Mouse (Mus musculus): ENCODE results near the gene Dlat.

Gene Dlat

GRCm38 (mm10) chr9:50659392-50660217 lies at the start of gene Dlat:
Gene Dlat, minus strand, starts transcription at chr9:50659780.
- peak; percentile 80 for DNase-seq (ENCODE audit: extremely low spot score, low read depth, low spot score)

DNA sequence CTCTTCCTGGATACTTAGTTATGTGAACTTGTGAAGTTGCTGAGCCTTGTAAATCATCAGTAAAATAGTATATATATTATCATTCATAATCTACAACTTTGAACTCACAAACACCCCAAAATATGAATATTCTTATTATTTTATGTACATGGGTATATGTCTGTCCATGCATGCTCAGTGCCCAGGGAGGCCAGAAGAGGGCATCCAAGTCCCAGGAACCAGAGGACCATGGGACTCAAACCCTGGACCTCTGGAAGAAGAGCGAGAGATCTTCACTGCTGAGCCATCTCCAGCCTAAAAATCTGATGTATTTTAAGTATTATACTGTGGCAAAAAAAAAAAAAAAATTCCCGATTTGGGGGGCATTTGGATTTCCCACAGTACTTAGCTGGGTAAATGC lies 49.5 kb upstream of the Dlat start:
- no peak for DNase-seq (ENCODE audit: extremely low spot score, low read depth, low spot score)

GRCm38 (mm10) chr9:50704907-50705306 lies 45.3 kb upstream of the Dlat start:
- DNase-seq (ENCODE audit: extremely low spot score, low read depth, low spot score) = no peak

GRCm38 (mm10) chr9:50700921-50701691 lies 41.5 kb upstream of the Dlat start:
- no peak for DNase-seq (ENCODE audit: extremely low spot score, low read depth, low spot score)

- no peak for DNase-seq (ENCODE audit: extremely low spot score, low read depth, low spot score)
Measured at GRCm38 (mm10) chr9:50698418-50699409, 39.1 kb upstream of the Dlat start.

DNA sequence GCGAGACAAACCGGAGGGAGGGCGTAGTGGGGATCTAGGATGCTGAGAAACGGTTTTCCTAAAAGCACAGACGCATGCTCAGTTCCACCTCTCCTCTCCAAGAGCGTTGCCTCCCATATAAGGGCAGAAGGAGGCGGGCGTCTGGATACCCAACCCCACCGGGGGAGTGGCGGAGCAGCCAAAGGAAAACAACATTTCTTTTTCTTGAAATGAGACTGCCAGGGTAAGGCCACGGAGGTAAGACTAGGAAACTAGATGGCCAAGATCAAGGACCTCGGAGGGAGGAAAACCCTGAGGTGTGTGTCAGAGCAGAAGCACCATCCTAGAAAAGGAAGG lies 38.1 kb upstream of the Dlat start:
- DNase-seq (ENCODE audit: extremely low spot score, low read depth, low spot score) = no peak

DNA sequence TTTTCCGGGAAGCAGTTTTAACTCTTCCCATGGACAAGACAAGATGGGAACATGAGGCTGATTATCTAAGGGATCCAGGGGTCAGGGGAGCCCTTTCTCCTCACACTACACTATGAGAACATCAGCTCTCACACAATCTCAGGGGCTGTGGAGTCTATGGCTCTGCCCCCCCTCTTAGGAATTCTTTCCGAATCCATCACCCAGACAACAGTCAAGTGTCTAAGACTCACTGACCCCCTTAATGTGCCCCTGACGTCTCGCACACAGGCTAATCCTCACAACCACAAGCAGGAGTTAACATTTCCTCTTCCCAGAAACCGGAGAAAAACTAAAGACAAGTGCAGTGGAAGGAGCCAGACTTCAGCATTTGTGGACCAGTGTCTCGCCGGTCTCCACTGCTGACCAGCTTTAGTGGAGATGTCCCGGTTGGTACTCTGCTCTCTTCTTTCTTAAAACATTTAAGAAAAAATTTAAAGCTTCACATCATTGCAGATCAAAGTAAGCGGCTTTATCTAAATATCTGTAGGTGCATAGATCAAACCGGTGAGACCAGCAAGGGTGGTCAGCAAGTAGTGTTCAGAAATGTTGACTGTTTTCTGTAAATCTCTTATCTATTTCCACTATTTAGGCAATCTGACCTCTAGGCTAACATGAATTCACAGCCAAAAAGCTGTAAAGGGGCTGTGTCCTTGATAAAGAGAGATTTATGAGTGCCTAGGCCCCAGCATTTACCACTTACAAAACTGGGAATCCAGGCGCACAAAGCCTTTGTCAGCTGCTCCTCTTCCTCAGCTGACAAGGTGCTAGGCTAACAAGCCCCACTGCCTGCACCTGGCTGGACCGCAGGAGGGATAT lies 37.5 kb upstream of the Dlat start:
- DNase-seq (ENCODE audit: extremely low spot score, low read depth, low spot score) = no peak

GRCm38 (mm10) chr9:50695153-50695552 lies 35.6 kb upstream of the Dlat start:
- no peak for DNase-seq (ENCODE audit: extremely low spot score, low read depth, low spot score)

GRCm38 (mm10) chr9:50693631-50694030 lies 34.1 kb upstream of the Dlat start:
- DNase-seq (ENCODE audit: extremely low spot score, low read depth, low spot score) = peak; percentile 41

DNA sequence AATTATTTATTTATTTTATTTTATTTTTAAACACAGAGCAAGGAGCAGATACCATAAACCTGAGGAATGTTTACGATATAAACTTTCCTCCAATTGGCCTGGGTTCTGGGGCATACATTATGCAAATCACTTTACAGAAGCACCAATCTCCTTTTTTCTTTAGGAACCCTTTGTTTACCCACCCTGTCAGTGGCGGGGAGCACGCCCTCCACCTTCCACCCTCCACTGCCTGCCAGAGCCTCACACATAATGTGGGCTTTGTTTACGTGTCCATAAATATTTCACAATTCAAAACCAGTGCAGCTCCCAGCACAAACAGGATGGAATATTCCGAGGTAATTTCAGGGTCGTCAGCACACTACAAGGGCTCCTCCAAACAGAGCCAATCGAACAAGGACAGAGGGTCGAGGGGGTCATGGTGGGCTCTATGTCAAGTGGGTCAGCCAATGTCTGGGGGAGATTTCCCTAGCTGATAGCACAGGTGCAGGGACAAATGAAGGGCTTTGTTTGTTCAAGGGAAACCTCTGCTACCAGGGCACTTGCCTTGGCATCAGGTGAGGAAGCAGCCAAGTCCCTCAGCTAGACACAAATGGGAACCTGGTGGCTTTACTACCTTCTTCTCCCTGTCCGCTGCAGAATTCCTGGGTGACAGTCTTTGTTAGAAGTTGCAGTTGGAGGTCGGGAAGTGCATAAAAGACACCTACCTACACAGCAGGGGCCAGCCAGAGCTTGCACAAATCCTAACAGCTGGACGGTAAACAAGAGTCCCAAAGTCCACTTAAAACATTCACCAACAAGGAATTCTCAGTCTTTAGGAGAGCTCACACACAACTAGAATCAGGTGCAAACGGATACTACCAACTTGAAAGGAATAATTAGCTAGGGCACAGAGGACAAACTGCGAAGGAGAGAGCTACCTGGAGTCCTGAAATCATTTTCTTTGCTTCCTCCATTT lies 33.3 kb upstream of the Dlat start:
- DNase-seq (ENCODE audit: extremely low spot score, low read depth, low spot score) = no peak

GRCm38 (mm10) chr9:50686866-50687652 lies 27.5 kb upstream of the Dlat start:
- DNase-seq (ENCODE audit: extremely low spot score, low read depth, low spot score) = no peak

DNA sequence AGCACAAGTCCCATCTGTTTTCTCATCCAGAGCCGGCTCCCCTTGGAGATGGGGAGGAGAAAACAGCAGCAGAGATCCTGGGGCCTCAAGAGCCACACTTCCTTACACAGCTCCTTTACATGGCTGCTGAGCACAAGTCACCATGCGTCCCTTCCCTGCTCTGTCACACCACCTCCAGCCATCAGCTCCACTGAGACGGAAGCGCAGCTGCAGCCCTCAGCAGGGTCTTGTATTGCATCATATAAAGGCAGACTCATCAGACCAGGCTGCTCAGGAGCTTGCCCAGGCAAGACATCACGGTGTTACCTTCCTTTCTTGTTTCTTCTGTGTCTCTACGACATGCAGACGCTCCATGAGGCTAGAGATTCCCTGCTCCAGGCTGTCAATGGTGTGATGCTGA lies 22.1 kb upstream of the Dlat start:
- DNase-seq (ENCODE audit: extremely low spot score, low read depth, low spot score) = no peak

DNA sequence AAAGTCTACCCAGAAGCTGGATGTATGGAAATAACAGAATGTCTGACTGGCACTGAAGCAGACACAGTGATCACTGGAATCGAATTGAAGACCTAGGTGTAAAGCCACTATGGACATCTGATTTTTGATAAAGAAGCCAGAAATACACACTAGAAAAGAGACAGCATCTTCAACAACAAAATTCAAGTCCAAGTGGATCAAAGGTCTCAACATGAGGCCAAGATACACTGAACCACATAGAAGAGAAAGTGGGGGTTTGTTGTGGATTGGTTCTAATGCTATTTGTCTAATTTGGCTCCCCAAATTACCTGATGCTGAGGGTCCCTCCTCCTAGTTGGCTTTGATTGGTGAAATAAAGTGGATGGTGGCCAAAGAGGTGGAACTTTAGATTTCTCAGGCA lies 19.8 kb upstream of the Dlat start:
- no peak for DNase-seq (ENCODE audit: extremely low spot score, low read depth, low spot score)

GRCm38 (mm10) chr9:50674771-50675170 lies 15.2 kb upstream of the Dlat start:
- no peak for DNase-seq (ENCODE audit: extremely low spot score, low read depth, low spot score)

DNA sequence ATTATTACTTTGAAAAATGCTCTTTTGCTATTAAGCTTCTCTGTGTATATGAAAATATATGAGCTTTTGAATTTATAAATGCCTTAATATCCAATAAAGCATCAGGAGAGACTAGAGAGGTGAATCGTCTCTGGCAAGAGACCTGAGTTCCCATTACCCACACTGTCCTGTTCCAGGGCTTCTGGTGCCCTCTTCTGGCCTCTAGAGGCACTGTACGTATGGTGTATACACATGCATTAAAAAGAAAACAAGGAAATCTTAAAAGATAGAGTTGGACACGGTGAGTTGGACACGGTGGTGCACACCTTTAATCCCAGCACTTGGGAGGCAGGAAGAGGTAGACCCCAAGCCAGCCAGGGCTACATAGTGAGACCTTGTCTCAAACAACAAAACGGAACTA lies 11.1 kb upstream of the Dlat start:
- DNase-seq (ENCODE audit: extremely low spot score, low read depth, low spot score) = no peak

DNA sequence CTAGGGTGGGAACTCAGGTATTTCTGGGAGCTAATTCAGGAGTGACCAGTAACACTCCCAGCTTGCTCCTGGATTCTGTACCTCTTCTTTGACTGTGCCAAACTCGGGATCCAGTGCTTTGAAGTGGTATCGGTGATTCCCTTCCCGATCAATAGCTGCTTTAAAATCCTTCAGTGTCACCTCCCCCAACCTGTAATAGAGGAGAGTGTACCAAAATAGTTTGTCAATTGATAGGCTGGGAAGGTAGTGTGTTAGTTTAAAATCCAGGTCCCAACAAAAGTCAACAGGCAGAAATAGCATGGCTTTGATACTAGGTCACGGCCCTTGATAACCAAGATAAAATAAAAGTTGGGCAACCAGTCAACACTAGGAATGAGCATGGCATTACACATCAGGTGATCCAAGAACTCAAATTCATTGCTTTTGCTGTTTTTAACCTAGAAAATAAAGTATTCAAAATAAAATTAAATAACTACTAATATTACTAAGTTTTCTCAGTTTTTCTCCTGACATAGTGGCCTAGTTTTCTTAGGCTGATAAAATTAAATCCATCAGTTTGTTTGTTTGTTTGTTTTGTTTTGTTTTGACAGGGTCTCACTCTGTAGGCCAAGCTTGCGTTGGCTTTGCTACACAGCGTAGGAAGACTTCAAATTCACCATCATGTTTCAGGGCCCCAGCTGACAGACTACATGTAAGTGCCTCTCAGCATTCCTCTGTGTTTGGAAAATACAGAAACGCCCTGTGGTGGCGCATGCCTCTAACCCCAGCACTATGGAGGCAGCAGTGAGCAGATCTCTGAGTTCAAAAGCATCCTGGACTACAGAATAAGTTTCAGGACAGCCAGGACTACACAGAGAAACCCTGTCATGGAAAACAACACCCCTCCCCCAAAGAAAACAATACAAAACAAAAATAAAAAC lies 8.3 kb upstream of the Dlat start:
- DNase-seq (ENCODE audit: extremely low spot score, low read depth, low spot score) = no peak

DNA sequence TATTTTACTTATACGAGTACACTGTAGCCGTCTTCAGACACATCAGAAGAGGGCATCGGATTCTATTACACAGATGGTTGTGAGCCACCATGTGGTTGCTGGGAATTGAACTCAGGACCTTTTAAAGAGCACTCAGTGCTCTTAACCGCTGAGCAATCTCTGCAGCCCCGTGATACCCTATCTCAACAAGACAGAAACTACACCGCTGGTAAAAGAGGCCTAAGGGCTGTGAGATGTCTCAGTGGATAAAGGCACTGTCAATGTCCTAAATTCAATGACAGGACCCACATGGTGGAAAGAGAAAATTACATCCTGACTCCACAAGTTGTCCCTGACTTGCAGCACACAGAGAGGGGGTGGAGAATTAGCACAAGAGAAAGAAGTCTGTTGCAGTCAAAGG lies 6.9 kb upstream of the Dlat start:
- DNase-seq (ENCODE audit: extremely low spot score, low read depth, low spot score) = no peak

All from hindlimb bud, embryonic 11.5 days (tissue).